Mouse (Mus musculus): Measurements from ENCODE around the gene Ptov1.

- TF ChIP-seq POLR2A (IDR thresholded peaks at IDR 0.05; ENCODE audit: borderline replicate concordance, low read depth, low read length) (no peak), CTCF (IDR thresholded peaks at IDR 0.05; ENCODE audit: low read depth, low read length) (no peak)
Measured at GRCm38 (mm10) chr7:44850146-44850545, 19.4 kb downstream of the Ptov1 start.

All from bone marrow macrophage, adult 2 months (primary cell).